Comparison of ENCODE assay signal across 25 mouse cellular contexts in the genomic region with DNA sequence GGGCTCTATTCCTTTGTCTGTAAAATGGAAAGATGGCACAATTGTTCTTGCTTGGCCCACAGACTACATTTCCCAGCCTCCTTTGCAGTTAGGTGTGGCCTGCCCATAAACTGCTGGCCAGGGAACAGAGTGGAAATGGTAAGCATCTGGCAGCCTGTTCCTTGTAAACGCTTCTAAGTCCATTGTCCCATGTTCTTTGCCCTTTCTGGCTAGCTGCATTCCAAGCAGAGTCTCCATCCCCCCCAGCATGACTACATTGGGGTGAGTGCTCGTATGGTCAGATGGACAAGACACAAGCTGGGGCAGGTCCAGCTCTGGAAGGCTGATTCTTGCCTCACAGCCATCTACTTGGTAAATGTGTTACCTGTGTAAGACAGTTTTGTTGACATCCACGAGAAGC. TPM values are rescaled to one million over a fixed set of nuclear protein-coding genes. Genes with fewer than 3 reads are reported as not detected.
A peak's percentile ranks its signal among the peaks of the same experiment; 100 is the strongest.
DNase-seq lines count a peak whose midpoint lies in the region; ATAC-seq and TF ChIP-seq lines count a peak whose summit lies in the region.
"Had no signal": no experiment of that assay in that cellular context is flagged by ENCODE, and none has a peak within 500 bp of the region (broad histone marks: within the 10 kb centered on the region; RNA-seq: fewer than 3 reads in every experiment).

No protein-coding gene starts in this region.

- H3K27me3 ChIP-seq in liver, adult 2 months (ENCODE audit: control insufficient read depth, insufficient read depth, low read length), result no peaks in the 10 kb centered on the region
- no peaks in the 10 kb centered on the region for H3K27me3 ChIP-seq in hindbrain, postnatal 0 days (ENCODE audit: insufficient read depth, low read length)
- H3K27me3 ChIP-seq: embryonic facial prominence, embryonic 15.5 days; hindbrain, embryonic 12.5 days; limb, embryonic 12.5 days; neural tube, embryonic 15.5 days; Patski had no signal

- H3K9me3 ChIP-seq in hindbrain, postnatal 0 days (ENCODE audit: low read length), result no peaks in the 10 kb centered on the region
- H3K9me3 ChIP-seq: embryonic facial prominence, embryonic 15.5 days; hindbrain, embryonic 12.5 days; limb, embryonic 12.5 days; liver, embryonic 13.5 days; midbrain, embryonic 12.5 days; neural tube, embryonic 15.5 days had no signal

- 26% methylated on average over 3 of the region's 3 CpGs for WGBS in liver, adult 2 months
- 69% methylated on average over 3 of the region's 3 CpGs for WGBS in hindbrain, postnatal 0 days

- H3K4me1 ChIP-seq in liver, adult 2 months (ENCODE audit: control insufficient read depth, insufficient read depth, low read length), result peaks cover 2% of the 10 kb centered on the region; the same call in 1 of the 2 replicates
- no peaks in the 10 kb centered on the region for H3K4me1 ChIP-seq in hindbrain, postnatal 0 days (ENCODE audit: insufficient read depth, low read length)
- H3K4me1 ChIP-seq: embryonic facial prominence, embryonic 15.5 days; hindbrain, embryonic 12.5 days; limb, embryonic 12.5 days; liver, embryonic 13.5 days; midbrain, embryonic 12.5 days; neural tube, embryonic 15.5 days had no signal

- H3K27ac ChIP-seq in liver, adult 2 months (replicated peaks; ENCODE audit: insufficient read depth, low read depth, low read length), result no peak overlapping the region; the same call in 1 of the 2 replicates
- no peak overlapping the region for H3K27ac ChIP-seq in hindbrain, postnatal 0 days
- H3K27ac ChIP-seq: embryonic facial prominence, embryonic 15.5 days; heart, adult 2 months; hindbrain, embryonic 12.5 days; limb, embryonic 12.5 days; liver, embryonic 13.5 days; midbrain, embryonic 12.5 days; neural tube, embryonic 15.5 days had no signal

- peaks cover 2% of the 10 kb centered on the region; the same call in 1 of the 2 replicates for H3K36me3 ChIP-seq in liver, adult 2 months (ENCODE audit: control insufficient read depth, insufficient read depth, low read length)
- no peaks in the 10 kb centered on the region; the same call in 1 of the 2 replicates for H3K36me3 ChIP-seq in hindbrain, postnatal 0 days (ENCODE audit: insufficient read depth, low read length)

- no peak for TF ChIP-seq CTCF in liver, adult 2 months (IDR thresholded peaks at IDR 0.05; ENCODE audit: low read depth, low read length)
- no peak for TF ChIP-seq CTCF in hindbrain, postnatal 0 days (IDR thresholded peaks at IDR 0.05; ENCODE audit: low read depth)

- H3K4me3 ChIP-seq in liver, adult 2 months (ENCODE audit: insufficient read depth, low read depth, low read length), result no peak overlapping the region
- H3K4me3 ChIP-seq in hindbrain, postnatal 0 days (ENCODE audit: low read length), result no peak overlapping the region
- H3K4me3 ChIP-seq: embryonic facial prominence, embryonic 15.5 days; heart, adult 2 months; hindbrain, embryonic 12.5 days; limb, embryonic 12.5 days; liver, embryonic 13.5 days; midbrain, embryonic 12.5 days; neural tube, embryonic 15.5 days had no signal

- ATAC-seq in hindbrain, postnatal 0 days, result no peak
- ATAC-seq: forebrain, embryonic 16.5 days; inflammation-experienced regulatory T-cells, adult 6 months; Patski had no signal

- no peak overlapping the region for H3K4me2 ChIP-seq in hindbrain, postnatal 0 days (ENCODE audit: low read depth, low read length)
- H3K4me2 ChIP-seq: embryonic facial prominence, embryonic 15.5 days; hindbrain, embryonic 12.5 days; limb, embryonic 12.5 days; liver, embryonic 13.5 days; midbrain, embryonic 12.5 days; neural tube, embryonic 15.5 days had no signal

- H3K9ac ChIP-seq in liver, adult 2 months (ENCODE audit: low read depth, low read length), result no peak overlapping the region
- H3K9ac ChIP-seq in hindbrain, postnatal 0 days (replicated peaks; ENCODE audit: low read length), result no peak overlapping the region
- H3K9ac ChIP-seq: embryonic facial prominence, embryonic 15.5 days; hindbrain, embryonic 12.5 days; limb, embryonic 12.5 days; liver, embryonic 13.5 days; midbrain, embryonic 12.5 days; neural tube, embryonic 15.5 days had no signal

- peak; percentile 100 for DNase-seq in liver, adult 2 months (ENCODE audit: extremely low read depth, low read depth, low spot score)
- DNase-seq in liver (no peak), adipocyte (ENCODE audit: low spot score) (peak; percentile 76)
- DNase-seq in kidney, postnatal 14 days, result peak; percentile 81
- no peak for DNase-seq in gastrocnemius, adult 8-10 months (ENCODE audit: low spot score in 2 of 2)
- no peak for DNase-seq in urinary bladder, postnatal 14 days (ENCODE audit: low spot score)
- no peak for DNase-seq in hindbrain, postnatal 0 days (ENCODE audit: low spot score)
- DNase-seq: adrenal gland, postnatal 25 days; cerebellum, adult 9-10 months; gastrocnemius, postnatal 25 days; heart, adult 2 months; layer of hippocampus, postnatal 36 days; liver, embryonic 13.5 days; lung, adult 2 months; lung, postnatal 14 days; thymus, adult 18-20 months; thymus, postnatal 36 days had no signal

- no peak for TF ChIP-seq POLR2A in liver, adult 2 months (IDR thresholded peaks at IDR 0.05; ENCODE audit: extremely low read depth, insufficient read depth, low read length)

- H3K79me2 ChIP-seq in liver, adult 2 months (ENCODE audit: control insufficient read depth, insufficient read depth, low read length), result no peaks in the 10 kb centered on the region

RNA-seq across cellular contexts. Expression of gene Lrrn4, which starts 9.0 kb away (rescaled TPM):
- total RNA-seq in liver, adult 2 months (2014; rRNA removed), result 0.13 and 0.37 TPM in 2 replicates
- polyA plus RNA-seq in liver, adult 2 months (2012; rRNA removed), result 0.61 and 0.73 TPM in 2 replicates
- not detected for total RNA-seq in gastrocnemius, adult 8-10 months (2022)
- total RNA-seq in hindbrain, postnatal 0 days (2014; rRNA removed), result 1.3 and 1.7 TPM in 2 replicates
- 0.64 and 0.87 TPM in 2 replicates for polyA plus RNA-seq in hindbrain, postnatal 0 days (2015; fragmentation: Nextera tagmentation; extraction: Ambion mirVana)
- total RNA-seq: gastrocnemius, postnatal 25 days had no signal
- polyA plus RNA-seq: Patski had no signal

RNA-seq across cellular contexts. Expression of gene Crls1, which starts 25.2 kb away (rescaled TPM):
- 80.9 and 90.4 TPM in 2 replicates for total RNA-seq in liver, adult 2 months (2014; rRNA removed)
- 41.3 and 52.9 TPM in 2 replicates for polyA plus RNA-seq in liver, adult 2 months (2012; rRNA removed)
- 10 to 100 TPM; 13.1 to 16.0 (median 14.2) TPM for total RNA-seq in gastrocnemius, adult 8-10 months (2022)
- total RNA-seq in hindbrain, postnatal 0 days (2014; rRNA removed), result 29.5 and 33.6 TPM in 2 replicates
- 21.6 and 22.9 TPM in 2 replicates for polyA plus RNA-seq in hindbrain, postnatal 0 days (2015; fragmentation: Nextera tagmentation; extraction: Ambion mirVana)

RNA-seq across cellular contexts. Expression of gene Mcm8, which starts 55.7 kb away (rescaled TPM):
- 1.7 and 1.8 TPM in 2 replicates for total RNA-seq in liver, adult 2 months (2014; rRNA removed)
- 0.54 and 0.66 TPM in 2 replicates for polyA plus RNA-seq in liver, adult 2 months (2012; rRNA removed)
- total RNA-seq in gastrocnemius, adult 8-10 months (2022), result 1 to 10 TPM; 1.4 to 1.8 (median 1.7) TPM
- 2.1 and 3.2 TPM in 2 replicates for total RNA-seq in hindbrain, postnatal 0 days (2014; rRNA removed)
- polyA plus RNA-seq in hindbrain, postnatal 0 days (2015; fragmentation: Nextera tagmentation; extraction: Ambion mirVana), result 5.2 and 5.6 TPM in 2 replicates

RNA-seq across cellular contexts. Expression of gene Trmt6, which starts 55.8 kb away (rescaled TPM):
- 9.0 and 9.6 TPM in 2 replicates for total RNA-seq in liver, adult 2 months (2014; rRNA removed)
- polyA plus RNA-seq in liver, adult 2 months (2012; rRNA removed), result 2.0 TPM in 2 replicates
- 1 to 10 TPM; 5.4 to 9.2 (median 6.7) TPM for total RNA-seq in gastrocnemius, adult 8-10 months (2022)
- total RNA-seq in hindbrain, postnatal 0 days (2014; rRNA removed), result 8.4 and 14.7 TPM in 2 replicates
- polyA plus RNA-seq in hindbrain, postnatal 0 days (2015; fragmentation: Nextera tagmentation; extraction: Ambion mirVana), result 27.8 and 31.0 TPM in 2 replicates

Comparison
In these comparisons a context has a peak if more than half of its experiments do, and no peak if none do; other contexts are left out.
1. DNase-seq: peak in liver, adult 2 months (single experiment), adipocyte (single experiment) and kidney, postnatal 14 days (single experiment); none in liver (single experiment), gastrocnemius, adult 8-10 months (0 of 2), urinary bladder, postnatal 14 days (single experiment) and hindbrain, postnatal 0 days (single experiment).